Mouse (Mus musculus): ENCODE results near the gene Slc35e2. TPM values are rescaled to one million over a fixed set of nuclear protein-coding genes. Genes with fewer than 3 reads are reported as not detected.
A peak's percentile ranks its signal among the peaks of the same experiment; 100 is the strongest.

Slc35e2 gene
- 6.2 and 7.1 TPM in 2 replicates for polyA plus RNA-seq (2015; fragmentation: Nextera tagmentation; extraction: Ambion mirVana)

DNA sequence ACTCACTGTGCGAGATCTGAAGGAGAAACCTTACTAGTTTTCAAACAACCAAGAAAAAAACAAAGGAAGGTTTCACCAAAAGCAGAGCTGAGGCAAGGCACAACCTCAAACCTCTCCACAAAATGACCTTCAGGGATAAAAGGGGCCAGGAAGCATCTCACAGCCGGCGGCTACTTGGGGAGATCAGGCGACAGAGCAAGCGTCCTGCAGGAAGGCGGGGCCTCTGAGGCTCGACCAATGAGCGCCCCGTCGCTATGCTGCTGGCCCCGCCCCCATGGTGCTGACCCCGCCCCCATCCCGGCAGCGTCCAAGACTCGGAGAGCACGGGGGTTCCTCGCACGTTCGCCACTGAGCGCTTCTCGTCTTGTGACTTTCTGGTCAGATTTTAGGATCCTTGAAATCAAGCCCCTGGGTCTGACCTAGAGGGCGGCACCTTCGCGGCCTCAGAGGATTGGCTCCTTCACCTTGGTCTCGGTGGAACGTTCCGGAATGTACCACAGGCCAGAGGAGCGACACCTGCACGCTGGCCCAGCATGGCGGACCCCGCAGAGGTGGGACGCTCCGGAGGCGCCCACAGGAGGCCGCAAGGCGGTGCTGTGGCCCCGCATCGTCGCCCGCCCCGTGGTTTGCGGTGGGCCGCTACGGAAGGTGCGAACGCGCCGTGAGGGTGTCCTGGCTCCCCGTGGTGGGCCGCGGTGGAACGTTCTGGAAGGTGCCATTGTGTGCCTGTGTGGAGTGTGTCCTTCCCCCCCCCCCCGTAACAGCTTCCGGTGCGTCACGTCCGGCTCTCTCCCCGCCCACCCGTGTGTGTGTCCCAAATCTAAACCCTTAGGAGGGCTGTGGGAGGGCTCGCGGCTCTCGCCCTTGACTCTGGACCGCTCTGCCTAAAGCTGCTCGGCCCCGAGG is at the start of gene Slc35e2:
TSS of gene Slc35e2 (plus strand) at position 326 of the 906 bp plus-strand sequence.
- WGBS, result under 1% methylated on average over 65 of the region's 65 CpGs

DNA sequence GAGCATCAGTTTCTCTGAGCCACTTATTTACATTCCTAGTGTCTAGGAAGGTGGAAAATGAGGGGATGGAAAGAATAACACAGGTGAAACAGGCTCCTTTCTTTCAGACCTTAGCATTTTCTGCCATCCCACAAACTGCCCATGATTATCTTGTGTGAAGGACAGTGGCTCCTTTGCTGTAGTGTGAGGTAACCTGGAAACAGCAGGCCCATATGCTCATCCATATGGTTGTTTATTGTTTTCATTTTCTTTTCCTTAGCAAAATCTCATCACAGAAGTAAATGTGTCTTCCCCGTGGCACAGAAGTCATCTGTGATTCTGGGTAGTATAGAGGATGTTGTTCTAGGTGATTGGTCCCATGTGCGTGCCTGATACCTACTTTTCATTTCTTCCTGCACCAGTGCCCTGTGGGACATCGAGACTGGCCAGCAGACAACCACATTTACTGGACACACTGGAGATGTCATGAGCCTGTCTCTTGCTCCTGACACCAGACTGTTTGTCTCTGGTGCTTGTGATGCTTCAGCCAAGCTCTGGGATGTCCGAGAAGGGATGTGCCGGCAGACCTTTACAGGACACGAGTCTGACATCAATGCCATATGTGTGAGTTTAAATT is 48.2 kb upstream of the Slc35e2 start:
- Histone ChIP-seq H3K4me2 (ENCODE audit: low read depth, low read length) (no peak overlapping the region), H3K9ac (ENCODE audit: low read depth, low read length) (no peak overlapping the region), H3K36me3 (ENCODE audit: control insufficient read depth, insufficient read depth, low read length) (peaks cover 29% of the 10 kb centered on the region), H3K27me3 (replicated peaks; ENCODE audit: control insufficient read depth, insufficient read depth, low read length) (no peaks in the 10 kb centered on the region), H3K9me3 (ENCODE audit: control insufficient read depth, low read length) (no peaks in the 10 kb centered on the region), H3K4me3 (ENCODE audit: low read length) (no peak overlapping the region), H3K27ac (ENCODE audit: low read length) (no peak overlapping the region), H3K4me1 (ENCODE audit: control insufficient read depth, insufficient read depth, low read length) (no peaks in the 10 kb centered on the region)
- WGBS, result 92% methylated on average over 6 of the region's 6 CpGs
- ATAC-seq, result no peak

More for the DNA sequence above, at the start of gene Slc35e2:
- Histone ChIP-seq H3K9ac (ENCODE audit: low read depth, low read length) (peak within 1 kb of the TSS; percentile 98), H3K27me3 (replicated peaks; ENCODE audit: control insufficient read depth, insufficient read depth, low read length) (no peaks in the 10 kb centered on the region), H3K4me2 (ENCODE audit: low read depth, low read length) (peak within 1 kb of the TSS; percentile 80), H3K27ac (ENCODE audit: low read length) (peak within 1 kb of the TSS; percentile 99), H3K9me3 (ENCODE audit: control insufficient read depth, low read length) (no peaks in the 10 kb centered on the region), H3K36me3 (ENCODE audit: control insufficient read depth, insufficient read depth, low read length) (no peaks in the 10 kb centered on the region), H3K4me1 (ENCODE audit: control insufficient read depth, insufficient read depth, low read length) (peaks cover 9% of the 10 kb centered on the region), H3K4me3 (ENCODE audit: low read length) (peak within 1 kb of the TSS; percentile 98)
- peak; percentile 97 for ATAC-seq

GRCm38 (mm10) chr4:155554880-155555279 is 46.3 kb upstream of the Slc35e2 start:
- peak; percentile 48 for ATAC-seq
- Histone ChIP-seq H3K27ac (ENCODE audit: low read length) (no peak overlapping the region), H3K4me2 (ENCODE audit: low read depth, low read length) (no peak overlapping the region), H3K9me3 (ENCODE audit: control insufficient read depth, low read length) (no peaks in the 10 kb centered on the region), H3K36me3 (ENCODE audit: control insufficient read depth, insufficient read depth, low read length) (peaks cover 27% of the 10 kb centered on the region), H3K27me3 (replicated peaks; ENCODE audit: control insufficient read depth, insufficient read depth, low read length) (no peaks in the 10 kb centered on the region), H3K4me1 (ENCODE audit: control insufficient read depth, insufficient read depth, low read length) (peaks cover 6% of the 10 kb centered on the region), H3K4me3 (ENCODE audit: low read length) (no peak overlapping the region), H3K9ac (ENCODE audit: low read depth, low read length) (no peak overlapping the region)
- 67% methylated on average over 4 of the region's 4 CpGs for WGBS

DNA sequence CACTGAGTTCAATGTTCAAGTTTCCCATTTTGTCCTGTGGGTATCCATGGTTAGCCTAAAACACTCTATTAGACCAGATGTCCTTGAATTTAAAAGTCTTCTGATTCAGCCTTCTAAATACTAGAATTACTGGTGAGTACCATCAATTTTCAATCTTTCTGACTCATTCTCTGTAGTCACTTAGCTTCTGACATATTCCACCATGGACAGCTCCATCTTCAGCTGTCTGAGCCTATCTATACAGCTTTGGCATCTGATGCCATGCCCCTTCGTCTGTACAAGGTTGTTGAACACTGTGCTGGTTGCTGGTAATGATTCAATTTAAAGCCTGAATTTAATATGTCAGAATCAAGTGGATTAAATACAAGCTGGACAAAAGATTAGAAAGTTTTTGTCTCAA is 45.8 kb upstream of the Slc35e2 start:
- Histone ChIP-seq H3K4me2 (ENCODE audit: low read depth, low read length) (no peak overlapping the region), H3K27ac (ENCODE audit: low read length) (no peak overlapping the region), H3K4me1 (ENCODE audit: control insufficient read depth, insufficient read depth, low read length) (peaks cover 9% of the 10 kb centered on the region), H3K9me3 (ENCODE audit: control insufficient read depth, low read length) (no peaks in the 10 kb centered on the region), H3K27me3 (replicated peaks; ENCODE audit: control insufficient read depth, insufficient read depth, low read length) (no peaks in the 10 kb centered on the region), H3K9ac (ENCODE audit: low read depth, low read length) (no peak overlapping the region), H3K4me3 (ENCODE audit: low read length) (no peak overlapping the region), H3K36me3 (ENCODE audit: control insufficient read depth, insufficient read depth, low read length) (peaks cover 30% of the 10 kb centered on the region)
- WGBS, result 54% methylated on average over 1 of the region's 1 CpGs
- no peak for ATAC-seq

GRCm38 (mm10) chr4:155559454-155559853 is 41.8 kb upstream of the Slc35e2 start:
- H3K4me2 ChIP-seq (ENCODE audit: low read depth, low read length), result no peak overlapping the region

GRCm38 (mm10) chr4:155560932-155561331 is 40.3 kb upstream of the Slc35e2 start:
- H3K4me3 ChIP-seq (ENCODE audit: low read length), result no peak overlapping the region
- peak overlapping the region; percentile 36 for H3K27ac ChIP-seq (ENCODE audit: low read length)
- peaks cover 17% of the 10 kb centered on the region for H3K36me3 ChIP-seq (ENCODE audit: control insufficient read depth, insufficient read depth, low read length)
- peaks cover 42% of the 10 kb centered on the region for H3K4me1 ChIP-seq (ENCODE audit: control insufficient read depth, insufficient read depth, low read length)
- no peaks in the 10 kb centered on the region for H3K27me3 ChIP-seq (replicated peaks; ENCODE audit: control insufficient read depth, insufficient read depth, low read length)
- 55% methylated on average over 2 of the region's 2 CpGs for WGBS
- H3K9me3 ChIP-seq (ENCODE audit: control insufficient read depth, low read length), result no peaks in the 10 kb centered on the region
- H3K9ac ChIP-seq (ENCODE audit: low read depth, low read length), result no peak overlapping the region
- no peak overlapping the region for H3K4me2 ChIP-seq (ENCODE audit: low read depth, low read length)
- no peak for ATAC-seq

More at GRCm38 (mm10) chr4:155559454-155559853, 41.8 kb upstream of the Slc35e2 start:
- no peaks in the 10 kb centered on the region for H3K9me3 ChIP-seq (ENCODE audit: control insufficient read depth, low read length)
- no peak overlapping the region for H3K27ac ChIP-seq (ENCODE audit: low read length)
- H3K9ac ChIP-seq (ENCODE audit: low read depth, low read length), result no peak overlapping the region
- peaks cover 30% of the 10 kb centered on the region for H3K4me1 ChIP-seq (ENCODE audit: control insufficient read depth, insufficient read depth, low read length)
- H3K27me3 ChIP-seq (replicated peaks; ENCODE audit: control insufficient read depth, insufficient read depth, low read length), result no peaks in the 10 kb centered on the region
- ATAC-seq, result no peak
- 47% methylated on average over 6 of the region's 6 CpGs for WGBS
- H3K36me3 ChIP-seq (ENCODE audit: control insufficient read depth, insufficient read depth, low read length), result peaks cover 25% of the 10 kb centered on the region
- no peak overlapping the region for H3K4me3 ChIP-seq (ENCODE audit: low read length)

DNA sequence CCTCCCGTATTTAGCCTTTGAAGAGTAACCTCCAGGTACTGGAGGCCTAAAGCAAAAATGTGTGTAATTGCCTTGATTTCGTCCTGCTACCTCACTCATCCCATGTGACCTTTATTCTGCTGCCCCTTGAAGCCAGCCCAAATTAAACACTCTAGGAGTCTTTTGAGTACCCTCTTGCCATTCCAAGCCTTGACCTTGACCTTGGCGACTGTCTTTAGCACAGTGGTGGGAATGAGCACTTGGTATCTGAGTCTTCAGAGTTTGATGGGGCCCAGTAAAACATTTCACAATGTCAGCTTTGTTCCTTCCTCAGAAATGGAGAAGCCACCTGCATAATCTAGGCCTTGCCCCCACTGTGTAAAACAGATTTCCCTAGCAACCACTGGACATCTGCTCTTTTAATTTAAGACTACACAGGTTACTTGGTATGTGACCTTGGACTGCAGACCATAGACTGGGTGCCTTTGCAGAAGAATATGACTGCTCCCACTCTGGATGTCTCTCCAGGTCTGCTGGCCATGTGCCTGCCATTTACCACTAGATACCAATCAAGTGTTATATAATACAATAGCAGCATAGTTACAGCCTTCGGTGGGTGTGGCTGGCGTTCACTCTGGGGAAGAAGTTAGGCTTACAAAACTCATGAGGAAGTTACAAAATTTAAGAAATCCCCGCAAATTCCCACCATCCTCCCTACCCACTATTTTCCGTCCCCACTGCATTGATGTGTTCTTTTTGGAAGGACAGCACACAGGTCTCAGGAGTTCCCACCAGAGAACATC is 39.4 kb upstream of the Slc35e2 start, which contains the start of gene Nadk:
TSS of gene Nadk (plus strand) at position 718 of the 782 bp plus-strand sequence.
- Histone ChIP-seq H3K27ac (ENCODE audit: low read length) (peak within 1 kb of the TSS; percentile 76), H3K9ac (ENCODE audit: low read depth, low read length) (peak within 1 kb of the TSS; percentile 36), H3K36me3 (ENCODE audit: control insufficient read depth, insufficient read depth, low read length) (peaks cover 16% of the 10 kb centered on the region), H3K4me2 (ENCODE audit: low read depth, low read length) (peak within 1 kb of the TSS; percentile 57), H3K9me3 (ENCODE audit: control insufficient read depth, low read length) (no peaks in the 10 kb centered on the region), H3K4me1 (ENCODE audit: control insufficient read depth, insufficient read depth, low read length) (peaks cover 47% of the 10 kb centered on the region), H3K27me3 (replicated peaks; ENCODE audit: control insufficient read depth, insufficient read depth, low read length) (no peaks in the 10 kb centered on the region), H3K4me3 (ENCODE audit: low read length) (peak within 1 kb of the TSS; percentile 37)
- WGBS, result 60% methylated on average over 7 of the region's 7 CpGs
- ATAC-seq, result no peak

DNA sequence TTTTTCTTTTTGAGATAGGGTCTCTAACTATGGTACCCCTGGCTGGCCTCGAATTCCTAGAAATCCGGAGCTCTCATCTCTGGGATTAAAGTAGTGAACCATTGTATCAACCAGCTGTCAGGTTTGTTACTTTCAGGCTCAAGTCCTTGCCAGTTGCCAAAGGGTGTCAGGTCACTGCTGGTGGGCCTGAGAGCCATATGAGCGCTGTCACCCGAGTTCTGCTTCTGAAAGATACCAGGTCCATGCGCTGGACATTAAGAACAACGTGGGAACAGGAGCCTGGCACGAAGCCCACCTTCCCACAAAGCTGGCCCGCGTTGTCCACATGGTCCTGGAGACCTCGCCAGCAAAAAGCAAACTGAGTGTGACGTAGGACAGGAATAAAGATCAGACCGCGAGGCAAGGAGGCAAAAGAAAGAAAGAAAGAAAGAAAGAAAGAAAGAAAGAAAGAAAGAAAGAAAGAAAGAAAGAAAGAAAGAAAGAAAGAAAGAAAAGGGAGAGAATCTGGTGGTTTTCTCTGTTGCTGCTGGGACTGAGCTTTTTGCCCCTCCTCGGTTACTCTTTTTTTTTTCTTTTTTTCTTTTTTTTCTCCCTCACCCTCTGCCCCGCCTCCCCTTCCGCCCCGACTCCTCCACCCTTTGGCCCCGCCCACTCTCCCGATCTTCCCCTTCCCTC is 38.4 kb upstream of the Slc35e2 start:
- 2% methylated on average over 19 of the region's 19 CpGs for WGBS
- Histone ChIP-seq H3K4me1 (ENCODE audit: control insufficient read depth, insufficient read depth, low read length) (peaks cover 47% of the 10 kb centered on the region), H3K4me2 (ENCODE audit: low read depth, low read length) (peak overlapping the region; percentile 57), H3K9ac (ENCODE audit: low read depth, low read length) (peak overlapping the region; percentile 36), H3K27ac (ENCODE audit: low read length) (peak overlapping the region; percentile 76), H3K36me3 (ENCODE audit: control insufficient read depth, insufficient read depth, low read length) (peaks cover 11% of the 10 kb centered on the region), H3K4me3 (ENCODE audit: low read length) (peak overlapping the region; percentile 37), H3K9me3 (ENCODE audit: control insufficient read depth, low read length) (no peaks in the 10 kb centered on the region), H3K27me3 (replicated peaks; ENCODE audit: control insufficient read depth, insufficient read depth, low read length) (no peaks in the 10 kb centered on the region)
- ATAC-seq, result no peak; the same call in 1 of the 2 replicates
